Mouse (Mus musculus) erythroblast, embryonic 14.5 days (primary cell): ENCODE results near the gene Plcb4. TPM values are rescaled to one million over a fixed set of nuclear protein-coding genes. Genes with fewer than 3 reads are reported as not detected.
"Not testable (repeated sequence)": the region's sequence is repeated elsewhere in the genome, so short reads cannot be mapped to it uniquely, and the experiment has no call there.

Source experiments
- H3K27me3 ChIP-seq: 2 replicates; pipeline ENCODE4 v1.6.1; 2012; ENCODE audit warnings: inconsistent platforms; ENCODE audit not compliant: control insufficient read depth
- H3K36me3 ChIP-seq: 2 replicates; pipeline ENCODE4 v1.6.1; 2012; ENCODE audit warnings: mild to moderate bottlenecking, inconsistent platforms; ENCODE audit not compliant: control insufficient read depth
- H3K4me1 ChIP-seq: 2 replicates; pipeline ENCODE4 v1.6.1; 2012; ENCODE audit warnings: inconsistent platforms; ENCODE audit not compliant: control insufficient read depth
- H3K4me3 ChIP-seq: replicated peaks from 2 replicates; pipeline ENCODE3; 2012; ENCODE audit warnings: moderate library complexity, mild to moderate bottlenecking, inconsistent platforms
- H3K9me3 ChIP-seq: 2 replicates; pipeline ENCODE4 v1.6.1; 2012; ENCODE audit warnings: low read length, inconsistent platforms, mixed read lengths; ENCODE audit not compliant: control insufficient read depth
- GATA1 ChIP-seq: IDR thresholded peaks from 2 replicates; pipeline ENCODE4 v1.6.1; 2012; ENCODE audit warnings: low read length, inconsistent platforms, mixed read lengths
- TAL1 ChIP-seq: IDR thresholded peaks from 3 replicates; pipeline ENCODE4 v1.6.1; 2012; ENCODE audit warnings: low read length, inconsistent platforms, mixed read lengths
- polyA plus RNA-seq: library from polyadenylated mRNA; stranded (reverse); fragments of >175 nt; gene quantifications from 2 replicates; pipeline ENCODE4 v1.2.3, GENCODE M21; 2012

Gene Plcb4
- polyA plus RNA-seq, 1 experiment = not detected

DNA sequence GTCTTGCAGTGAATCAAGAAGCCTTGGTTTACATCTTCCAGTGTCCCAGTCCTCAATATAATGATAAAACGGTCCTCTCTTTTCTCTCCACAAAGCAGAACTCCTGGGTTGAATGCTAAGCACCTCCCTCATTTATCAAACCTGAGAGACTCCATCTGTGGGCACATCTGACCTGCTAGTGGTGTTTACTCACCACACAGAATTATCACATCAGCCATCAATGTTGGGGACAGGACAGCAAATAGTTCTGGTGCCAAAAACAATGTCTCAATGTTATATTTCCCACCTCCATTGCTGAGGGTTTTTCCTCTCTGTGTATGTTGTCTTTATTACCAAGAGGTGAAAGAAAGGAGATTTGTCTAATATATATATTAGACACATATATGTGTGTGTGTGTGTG lies 321.6 kb downstream of the Plcb4 start:
- Histone ChIP-seq H3K4me3 (no peak overlapping the region), H3K36me3 (no peaks in the 10 kb centered on the region), H3K9me3 (no peaks in the 10 kb centered on the region), H3K27me3 (no peaks in the 10 kb centered on the region), H3K4me1 (no peaks in the 10 kb centered on the region)
- TF ChIP-seq TAL1 (no peak), GATA1 (no peak)

- H3K27me3 ChIP-seq = no peaks in the 10 kb centered on the region
- H3K4me1 ChIP-seq = no peaks in the 10 kb centered on the region
- H3K4me3 ChIP-seq = no peak overlapping the region
- no peaks in the 10 kb centered on the region for H3K9me3 ChIP-seq
- no peak for TF ChIP-seq TAL1
- no peak for TF ChIP-seq GATA1
- H3K36me3 ChIP-seq = no peaks in the 10 kb centered on the region
Observed at GRCm38 (mm10) chr2:135983972-135984371, 325.2 kb downstream of the Plcb4 start.

DNA sequence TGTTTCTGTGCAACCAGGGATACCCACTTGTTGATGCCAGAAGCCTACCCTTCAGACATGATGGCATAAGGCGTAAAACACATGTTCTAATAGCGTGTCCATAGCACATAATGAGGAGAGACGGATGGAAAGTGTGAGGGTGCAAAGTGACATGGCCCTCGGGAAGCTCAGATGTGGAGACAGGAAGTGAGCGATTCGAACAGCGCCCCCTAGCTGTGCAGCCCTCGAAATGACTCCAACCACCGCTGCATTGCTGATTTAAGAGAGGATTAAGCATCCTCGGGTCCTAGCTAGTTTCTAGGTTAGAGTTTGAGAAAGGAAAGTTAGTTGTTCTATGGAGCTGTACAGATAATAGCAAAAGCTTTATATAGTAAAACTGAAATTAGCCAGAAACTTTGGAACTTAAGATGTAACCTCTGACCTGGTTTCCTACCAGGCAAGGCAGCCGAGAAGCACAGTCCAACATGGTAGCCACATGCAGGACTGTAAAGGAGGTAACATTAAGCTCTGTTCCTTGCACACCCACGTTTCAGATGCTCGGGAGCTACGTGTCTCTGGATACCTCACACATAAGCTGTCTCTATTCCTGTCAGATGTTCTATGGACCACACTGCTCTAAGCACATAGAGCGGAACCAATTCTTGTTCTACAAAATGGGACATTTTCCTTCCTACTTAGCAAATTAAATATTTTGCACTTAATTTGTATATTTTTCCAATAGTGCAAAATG lies 326.9 kb downstream of the Plcb4 start:
- no peaks in the 10 kb centered on the region for H3K4me1 ChIP-seq
- no peaks in the 10 kb centered on the region for H3K27me3 ChIP-seq
- H3K36me3 ChIP-seq = no peaks in the 10 kb centered on the region
- TF ChIP-seq TAL1 (no peak), GATA1 (no peak)
- H3K4me3 ChIP-seq = no peak overlapping the region
- H3K9me3 ChIP-seq = no peaks in the 10 kb centered on the region

DNA sequence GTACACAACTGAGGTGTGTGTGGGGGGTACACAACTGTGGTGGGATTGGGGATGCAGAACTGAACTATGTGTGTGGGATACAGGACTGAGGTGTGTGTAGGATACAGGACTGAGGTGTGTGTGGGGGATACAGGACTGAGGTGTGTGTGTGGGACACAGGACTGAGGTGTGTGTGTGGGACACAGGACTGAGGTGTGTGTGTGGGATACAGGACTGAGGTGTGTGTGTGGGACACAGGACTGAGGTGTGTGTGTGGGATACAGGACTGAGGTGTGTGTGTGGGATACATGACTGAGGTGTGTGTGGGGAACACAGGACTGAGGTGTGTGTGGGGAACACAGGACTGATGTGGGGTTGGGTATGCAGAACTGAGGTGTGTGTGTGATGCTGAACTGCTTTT lies 329.7 kb downstream of the Plcb4 start:
- not testable (repeated sequence) for H3K4me1 ChIP-seq, H3K36me3 ChIP-seq, H3K27me3 ChIP-seq, H3K4me3 ChIP-seq, H3K9me3 ChIP-seq

- not testable (repeated sequence) for H3K9me3 ChIP-seq
Observed at GRCm38 (mm10) chr2:135990686-135991085, 331.9 kb downstream of the Plcb4 start.

DNA sequence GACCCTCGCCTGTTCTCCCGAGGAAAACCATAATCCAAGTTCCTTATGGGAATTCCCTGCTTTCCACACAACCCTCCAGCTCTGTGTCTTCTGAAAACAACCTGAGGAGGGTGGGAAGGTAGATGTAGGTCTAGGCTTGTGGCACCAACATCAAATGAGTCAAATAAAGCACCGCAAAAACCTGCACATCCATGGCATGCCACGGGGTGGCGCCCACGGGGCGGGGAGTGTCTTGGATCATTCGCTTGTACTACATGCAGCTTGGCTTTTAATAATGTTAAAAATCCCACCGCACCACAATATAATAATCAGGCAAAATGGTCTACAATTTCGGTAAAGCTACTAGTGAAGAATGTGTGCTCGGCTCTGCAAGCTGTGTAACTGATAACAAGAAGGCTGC lies 334.5 kb downstream of the Plcb4 start:
- no peak overlapping the region for H3K4me3 ChIP-seq
- no peaks in the 10 kb centered on the region for H3K36me3 ChIP-seq
- no peaks in the 10 kb centered on the region for H3K4me1 ChIP-seq
- no peak for TF ChIP-seq TAL1
- no peak for TF ChIP-seq GATA1
- no peaks in the 10 kb centered on the region for H3K9me3 ChIP-seq
- H3K27me3 ChIP-seq = no peaks in the 10 kb centered on the region

More at GRCm38 (mm10) chr2:135990686-135991085, 331.9 kb downstream of the Plcb4 start:
- not testable (repeated sequence) for H3K4me1 ChIP-seq, H3K36me3 ChIP-seq, H3K27me3 ChIP-seq, H3K4me3 ChIP-seq

DNA sequence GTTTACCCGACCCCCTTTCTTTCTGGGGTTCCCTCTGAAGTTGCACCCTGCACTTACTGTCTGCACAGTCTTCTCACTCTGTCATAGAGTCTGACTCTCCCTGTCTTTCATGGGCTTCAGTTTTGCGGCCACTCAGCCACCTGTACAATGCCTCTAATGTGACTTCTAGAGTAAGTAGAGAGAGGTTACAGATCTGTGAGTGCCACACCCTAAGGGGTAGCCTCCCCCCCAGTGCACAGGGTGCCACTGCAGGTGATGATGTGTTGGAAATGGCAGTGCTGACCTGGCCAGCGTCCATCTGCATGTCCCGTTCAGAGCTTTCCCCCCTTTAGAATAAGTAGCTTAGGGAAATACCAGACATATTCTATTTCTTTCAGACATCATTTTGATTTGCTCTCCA lies 336.4 kb downstream of the Plcb4 start:
- Histone ChIP-seq H3K4me1 (no peaks in the 10 kb centered on the region), H3K9me3 (no peaks in the 10 kb centered on the region), H3K36me3 (no peaks in the 10 kb centered on the region), H3K4me3 (no peak overlapping the region), H3K27me3 (no peaks in the 10 kb centered on the region)
- TF ChIP-seq GATA1 (no peak), TAL1 (no peak)

DNA sequence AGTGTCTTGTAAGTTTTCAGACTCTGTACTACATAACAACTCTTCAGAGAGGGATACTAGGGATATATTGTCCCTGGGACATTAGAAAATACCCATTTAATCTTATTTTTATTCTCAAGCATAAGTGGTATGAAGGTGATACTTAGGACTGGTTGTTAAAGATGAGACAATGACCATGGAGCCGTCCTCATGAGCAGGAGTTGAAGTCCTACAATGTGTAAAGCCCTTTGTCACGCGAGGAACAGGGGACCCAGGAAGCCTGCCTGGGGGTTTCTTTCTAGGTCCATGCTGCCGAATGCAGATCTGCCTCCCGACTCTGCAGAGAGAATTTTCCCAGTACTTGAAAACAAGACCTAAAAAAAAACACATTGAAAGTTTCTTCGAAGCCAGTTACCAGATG lies 338.1 kb downstream of the Plcb4 start:
- H3K36me3 ChIP-seq = no peaks in the 10 kb centered on the region
- H3K27me3 ChIP-seq = no peaks in the 10 kb centered on the region
- no peaks in the 10 kb centered on the region for H3K4me1 ChIP-seq
- TF ChIP-seq GATA1 (no peak), TAL1 (no peak)
- H3K9me3 ChIP-seq = no peaks in the 10 kb centered on the region
- H3K4me3 ChIP-seq = no peak overlapping the region

DNA sequence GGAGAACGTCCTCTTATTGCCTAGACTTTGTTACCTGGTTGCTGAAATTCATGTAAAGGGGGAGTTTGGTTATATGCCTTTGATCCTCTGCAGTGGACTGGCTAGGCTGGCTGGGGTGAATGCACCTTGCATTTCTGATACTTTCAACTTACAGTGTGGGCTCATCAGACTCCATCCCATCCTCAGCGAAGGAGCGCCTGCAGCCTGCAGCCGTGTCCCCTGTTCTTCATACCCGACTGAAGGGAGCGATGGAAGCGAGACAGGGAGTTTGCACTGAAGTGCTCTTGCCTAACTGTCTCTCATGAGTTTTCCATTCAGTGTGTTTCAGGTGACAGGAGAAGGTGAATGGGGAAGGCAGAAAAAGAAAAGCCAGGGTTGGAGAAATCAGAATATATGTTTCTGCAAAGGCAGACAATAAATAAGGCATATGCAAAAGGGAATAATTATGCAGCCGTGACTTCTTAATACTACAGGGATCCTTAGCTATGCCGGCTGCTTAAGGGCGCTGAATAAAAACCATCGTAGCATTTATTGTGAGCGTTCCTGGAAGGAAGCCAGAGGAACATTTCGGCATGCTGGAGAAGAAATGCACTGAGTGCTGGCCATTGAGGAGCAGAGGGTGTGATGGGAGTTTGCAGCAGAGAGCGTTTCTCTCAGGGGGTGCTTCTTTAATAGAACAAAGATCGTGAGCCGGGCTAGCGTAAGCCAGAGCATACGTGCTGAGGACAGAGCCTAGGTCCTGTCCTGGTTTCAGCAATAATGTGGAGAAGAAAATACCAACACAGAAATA lies 338.7 kb downstream of the Plcb4 start:
- Histone ChIP-seq H3K27me3 (no peaks in the 10 kb centered on the region), H3K4me3 (no peak overlapping the region), H3K36me3 (no peaks in the 10 kb centered on the region), H3K9me3 (no peaks in the 10 kb centered on the region), H3K4me1 (no peaks in the 10 kb centered on the region)
- TF ChIP-seq TAL1 (no peak), GATA1 (no peak)
